Mouse (Mus musculus) bone marrow macrophage, adult 2 months (primary cell): ENCODE measurements around the gene Aqp3.

Experiments used
- CTCF ChIP-seq: IDR thresholded peaks from 2 replicates; pipeline ENCODE4 v1.5.1; 2012; ENCODE audit warnings: low read depth, mild to moderate bottlenecking, low read length, moderate library complexity
- POLR2A ChIP-seq: IDR thresholded peaks from 2 replicates; pipeline ENCODE4 v1.6.1; 2012; ENCODE audit warnings: mild to moderate bottlenecking, low read depth, low read length, borderline replicate concordance

- TF ChIP-seq POLR2A (no peak), CTCF (no peak)
These were observed 40.6 kb downstream of the Aqp3 start for GRCm38 (mm10) chr4:41057361-41057760.
